Mouse (Mus musculus): Measurements from ENCODE around the gene Gm21394. TPM values are rescaled to one million over a fixed set of nuclear protein-coding genes. Genes with fewer than 3 reads are reported as not detected.
"Not testable (repeated sequence)": the region's sequence is repeated elsewhere in the genome, so short reads cannot be mapped to it uniquely, and the experiment has no call there.

Gene Gm21394
- polyA plus RNA-seq (2015; fragmentation: Nextera tagmentation; extraction: Ambion mirVana) = not detected in 2 replicates

DNA sequence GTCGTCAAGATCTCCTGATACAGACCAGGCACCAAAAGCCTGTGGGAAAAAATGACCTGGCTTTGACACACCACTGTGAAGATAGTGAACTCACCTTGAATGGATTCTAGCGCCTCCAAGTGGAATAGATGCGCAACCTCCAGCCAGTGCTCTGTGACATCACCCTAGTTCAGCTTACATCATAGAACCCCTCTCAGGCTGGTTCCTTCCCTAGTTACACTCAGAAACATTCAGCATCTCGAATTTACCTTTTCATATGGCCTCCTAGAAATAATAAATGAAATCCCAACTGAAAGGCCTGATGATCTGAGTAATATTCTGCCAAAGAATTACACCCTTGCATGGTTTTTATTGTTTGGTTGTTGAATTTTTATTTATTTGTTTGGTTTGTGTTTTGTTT lies at the start of gene Gm21394:
Gene Gm21394 (minus strand): TSS at position 101 of the 400 bp plus-strand sequence.
- not testable (repeated sequence) for H3K9me3 ChIP-seq; H3K36me3 ChIP-seq (replicated peaks); H3K9ac ChIP-seq; H3K4me1 ChIP-seq; H3K27me3 ChIP-seq (replicated peaks); H3K4me3 ChIP-seq; H3K27ac ChIP-seq; H3K4me2 ChIP-seq; ATAC-seq (replicated peaks)
- no CpG with 5 or more reads among the region's 4 CpGs for WGBS

Other genes starting within 250 kb of the Gm21394 start
- gene Gm21409, start 181.8 kb upstream of the Gm21394 start, polyA plus RNA-seq (2015; fragmentation: Nextera tagmentation; extraction: Ambion mirVana) = not detected in 2 replicates

Measured in midbrain, embryonic 15.5 days (tissue).